Mouse (Mus musculus): Measurements from ENCODE around the gene Rnf145.

- TF ChIP-seq CTCF (IDR thresholded peaks at IDR 0.05; ENCODE audit: extremely low read depth, insufficient read length, insufficient replicate concordance, low read depth, low read length): no peak
- TF ChIP-seq POLR2A (IDR thresholded peaks at IDR 0.05; ENCODE audit: low read depth, low read length): no peak
These were observed 20.1 kb upstream of the Rnf145 start for GRCm38 (mm10) chr11:44498412-44499272.
